Mouse (Mus musculus) limb, embryonic 12.5 days (tissue): ENCODE data around the gene Cnot8. TPM values are rescaled to one million over a fixed set of nuclear protein-coding genes. Genes with fewer than 3 reads are reported as not detected.
"Not testable (repeated sequence)": the region's sequence is repeated elsewhere in the genome, so short reads cannot be mapped to it uniquely, and the experiment has no call there.

Experiments
- ATAC-seq: fragments of 200-750 bp; cut with Nextera tagmentation; 2 replicates; pipeline ENCODE4 v1.8.0; 2017; ENCODE audit warnings: low read depth, moderate TSS enrichment; ENCODE audit not compliant: insufficient number of reproducible peaks, insufficient read depth, low FRiP score, low TSS enrichment
- H3K27ac ChIP-seq: fragments of 300-500 bp; sonication (generic); 2 replicates; pipeline ENCODE4 v1.5.1; 2016; ENCODE audit warnings: mild to moderate bottlenecking, moderate library complexity
- H3K27me3 ChIP-seq: fragments of 300-500 bp; sonication (generic); 2 replicates; pipeline ENCODE4 v1.6.1; 2016; ENCODE audit warnings: mild to moderate bottlenecking, moderate library complexity
- H3K36me3 ChIP-seq: fragments of 300-500 bp; sonication (generic); 2 replicates; pipeline ENCODE4 v1.6.1; 2016; ENCODE audit warnings: mild to moderate bottlenecking, moderate library complexity
- H3K4me1 ChIP-seq: fragments of 300-500 bp; sonication (generic); replicated peaks from 2 replicates; pipeline ENCODE4 v1.6.1; 2016
- H3K4me2 ChIP-seq: fragments of 300-500 bp; sonication (generic); 2 replicates; pipeline ENCODE4 v1.6.1; 2016; ENCODE audit warnings: mild to moderate bottlenecking, moderate library complexity
- H3K4me3 ChIP-seq: fragments of 300-500 bp; sonication (generic); replicated peaks from 2 replicates; pipeline ENCODE4 v1.5.1; 2016; ENCODE audit warnings: mild to moderate bottlenecking
- H3K9ac ChIP-seq: fragments of 300-500 bp; sonication (generic); replicated peaks from 2 replicates; pipeline ENCODE4 v1.6.1; 2016; ENCODE audit warnings: mild to moderate bottlenecking, moderate library complexity
- H3K9me3 ChIP-seq: fragments of 300-500 bp; sonication (generic); 2 replicates; pipeline ENCODE4 v1.6.1; 2016; ENCODE audit warnings: mild to moderate bottlenecking, moderate library complexity
- WGBS: fragments of 180-500 bp; shearing (Covaris S2); methylation state at CpG from one replicate; pipeline ENCODE4 v1.1.7; 2016; 5-methylcytosine and 5-hydroxymethylcytosine counted together
- polyA plus RNA-seq: library from polyadenylated mRNA; unstranded; fragments of >200 nt; fragmentation: Nextera tagmentation; extraction: Ambion mirVana; gene quantifications from 2 replicates; pipeline ENCODE4 v1.2.1, GENCODE M21; 2016

Gene Cnot8
- polyA plus RNA-seq, 1 experiment from 2014 or later, result 106 TPM

GRCm38 (mm10) chr11:58094766-58095165 is 9.2 kb upstream of the Cnot8 start:
- WGBS, result 77% methylated on average over 4 of the region's 4 CpGs
- Histone ChIP-seq H3K27ac (no peak overlapping the region), H3K36me3 (no peaks in the 10 kb centered on the region), H3K4me1 (peaks cover 14% of the 10 kb centered on the region), H3K9ac (no peak overlapping the region), H3K9me3 (no peaks in the 10 kb centered on the region), H3K27me3 (peaks cover 34% of the 10 kb centered on the region), H3K4me3 (no peak overlapping the region), H3K4me2 (no peak overlapping the region)
- ATAC-seq, result no peak

GRCm38 (mm10) chr11:58095561-58095960 is 8.4 kb upstream of the Cnot8 start:
- no peak for ATAC-seq
- H3K4me2 ChIP-seq, result no peak overlapping the region
- no peak overlapping the region for H3K4me3 ChIP-seq
- 96% methylated on average over 1 of the region's 1 CpGs for WGBS
- H3K27ac ChIP-seq, result no peak overlapping the region
- no peaks in the 10 kb centered on the region for H3K36me3 ChIP-seq
- peaks cover 34% of the 10 kb centered on the region for H3K27me3 ChIP-seq
- H3K9me3 ChIP-seq, result no peaks in the 10 kb centered on the region
- H3K4me1 ChIP-seq, result peaks cover 14% of the 10 kb centered on the region
- H3K9ac ChIP-seq, result no peak overlapping the region

DNA sequence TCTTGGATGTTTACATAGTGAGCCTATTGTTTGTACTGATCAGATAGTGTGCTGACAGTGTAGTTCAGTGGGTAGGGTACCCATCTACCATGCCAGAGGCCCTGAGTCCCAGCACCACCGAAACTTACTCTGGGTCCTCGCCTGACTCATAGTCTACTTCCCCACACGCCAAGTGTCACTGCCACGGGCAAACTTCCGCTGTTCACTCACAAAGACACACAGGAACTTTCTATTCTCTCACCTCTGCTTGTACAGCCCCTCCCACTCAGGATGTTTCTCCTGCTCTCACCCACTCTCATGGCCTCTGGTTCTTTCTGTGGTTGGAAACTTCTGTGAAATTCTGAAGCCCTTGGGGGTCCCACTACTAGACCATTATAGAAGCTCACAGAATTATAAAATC is 7.8 kb upstream of the Cnot8 start:
- peaks cover 34% of the 10 kb centered on the region for H3K27me3 ChIP-seq
- H3K4me1 ChIP-seq, result peaks cover 14% of the 10 kb centered on the region
- no peak for ATAC-seq
- no peaks in the 10 kb centered on the region for H3K36me3 ChIP-seq
- H3K9ac ChIP-seq, result no peak overlapping the region
- H3K27ac ChIP-seq, result no peak overlapping the region
- no peaks in the 10 kb centered on the region for H3K9me3 ChIP-seq
- H3K4me2 ChIP-seq, result no peak overlapping the region
- 87% methylated on average over 5 of the region's 5 CpGs for WGBS
- H3K4me3 ChIP-seq, result no peak overlapping the region

GRCm38 (mm10) chr11:58096821-58097620 is 6.9 kb upstream of the Cnot8 start:
- WGBS, result 54% methylated on average over 20 of the region's 20 CpGs
- peaks cover 14% of the 10 kb centered on the region for H3K4me1 ChIP-seq
- H3K27me3 ChIP-seq, result peaks cover 34% of the 10 kb centered on the region
- H3K4me3 ChIP-seq, result peak overlapping the region; percentile 46
- H3K4me2 ChIP-seq, result peak overlapping the region; percentile 80
- no peak for ATAC-seq
- no peak overlapping the region for H3K27ac ChIP-seq
- H3K9ac ChIP-seq, result no peak overlapping the region
- H3K36me3 ChIP-seq, result no peaks in the 10 kb centered on the region
- H3K9me3 ChIP-seq, result no peaks in the 10 kb centered on the region

GRCm38 (mm10) chr11:58097621-58098365 is 6.2 kb upstream of the Cnot8 start:
- H3K9me3 ChIP-seq, result no peaks in the 10 kb centered on the region
- no peaks in the 10 kb centered on the region for H3K36me3 ChIP-seq
- H3K4me3 ChIP-seq, result peak overlapping the region; percentile 46
- H3K27ac ChIP-seq, result no peak overlapping the region
- peaks cover 34% of the 10 kb centered on the region for H3K27me3 ChIP-seq
- H3K9ac ChIP-seq, result peak overlapping the region; percentile 51
- peaks cover 17% of the 10 kb centered on the region for H3K4me1 ChIP-seq
- H3K4me2 ChIP-seq, result peak overlapping the region; percentile 80
- under 1% methylated on average over 34 of the region's 38 CpGs for WGBS
- ATAC-seq, result no peak

DNA sequence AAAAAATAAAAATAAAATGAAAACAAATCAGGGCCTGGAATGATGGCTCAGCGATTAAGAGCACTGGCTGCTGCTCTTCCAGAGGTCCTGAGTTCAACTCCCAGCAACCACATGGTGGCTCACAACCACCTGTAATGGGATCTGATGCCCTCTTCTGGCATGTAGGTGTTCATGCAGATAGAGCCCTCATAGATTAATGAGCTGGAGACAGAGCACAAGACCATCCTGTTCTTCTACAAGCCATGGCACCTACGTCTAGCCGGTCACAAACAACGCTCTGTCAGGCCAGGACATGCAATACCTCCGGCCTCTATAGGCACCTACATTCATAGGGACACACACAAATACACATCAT is 5.6 kb upstream of the Cnot8 start:
- ATAC-seq, H3K9ac ChIP-seq, H3K9me3 ChIP-seq, H3K27ac ChIP-seq, H3K36me3 ChIP-seq: not testable (repeated sequence)
- H3K4me1 ChIP-seq, result peaks cover 19% of the 10 kb centered on the region
- peak overlapping the region; percentile 80; the same call in 1 of the 2 replicates for H3K4me2 ChIP-seq
- whole genome bisulfite sequencing, result 64% methylated on average over 5 of the region's 5 CpGs
- H3K4me3 ChIP-seq, result peak overlapping the region; percentile 46; the same call in 1 of the 2 replicates
- peaks cover 34% of the 10 kb centered on the region for H3K27me3 ChIP-seq

DNA sequence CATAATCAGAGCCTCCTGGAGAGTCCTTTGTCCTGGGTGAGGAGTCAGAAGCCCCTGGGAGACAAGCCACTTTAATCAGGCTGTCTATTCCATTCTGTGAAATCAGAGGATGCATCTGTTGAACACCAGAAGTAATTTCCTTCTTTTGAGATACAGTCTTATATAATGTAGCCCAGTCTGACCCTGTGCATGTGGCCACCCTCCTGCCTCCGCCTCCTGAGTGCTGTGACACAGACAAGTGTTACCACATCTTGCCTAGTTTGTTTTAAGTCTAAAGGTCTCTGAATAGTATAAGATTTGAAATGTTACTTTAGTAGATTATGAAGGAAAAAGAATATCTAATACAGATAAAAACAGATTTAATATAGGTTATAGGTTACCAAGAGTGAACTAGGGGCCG is 3.9 kb upstream of the Cnot8 start:
- H3K9me3 ChIP-seq, result no peaks in the 10 kb centered on the region
- peaks cover 34% of the 10 kb centered on the region for H3K27me3 ChIP-seq
- no peak overlapping the region for H3K9ac ChIP-seq
- ATAC-seq, result no peak
- H3K4me1 ChIP-seq, result peaks cover 25% of the 10 kb centered on the region
- no peak overlapping the region for H3K27ac ChIP-seq
- H3K4me3 ChIP-seq, result no peak overlapping the region
- no peaks in the 10 kb centered on the region for H3K36me3 ChIP-seq
- WGBS, result 90% methylated on average over 2 of the region's 2 CpGs
- no peak overlapping the region for H3K4me2 ChIP-seq

- ATAC-seq, result no peak
- H3K4me3 ChIP-seq, result no peak overlapping the region
- no peak overlapping the region for H3K27ac ChIP-seq
- no peaks in the 10 kb centered on the region for H3K9me3 ChIP-seq
- peaks cover 28% of the 10 kb centered on the region for H3K27me3 ChIP-seq
- no peak overlapping the region for H3K9ac ChIP-seq
- H3K4me1 ChIP-seq, result peaks cover 30% of the 10 kb centered on the region
- 79% methylated on average over 4 of the region's 4 CpGs for WGBS
- no peak overlapping the region for H3K4me2 ChIP-seq
- H3K36me3 ChIP-seq, result no peaks in the 10 kb centered on the region
Measured at GRCm38 (mm10) chr11:58101194-58101720, 2.7 kb upstream of the Cnot8 start.

GRCm38 (mm10) chr11:58102146-58102545 is 1.8 kb upstream of the Cnot8 start:
- H3K4me2 ChIP-seq, result no peak overlapping the region
- ATAC-seq, result no peak
- peaks cover 30% of the 10 kb centered on the region for H3K4me1 ChIP-seq
- H3K27ac ChIP-seq, result peak overlapping the region; percentile 66
- 83% methylated on average over 3 of the region's 3 CpGs for WGBS
- no peak overlapping the region for H3K9ac ChIP-seq
- peaks cover 20% of the 10 kb centered on the region for H3K27me3 ChIP-seq
- H3K36me3 ChIP-seq, result no peaks in the 10 kb centered on the region
- no peak overlapping the region for H3K4me3 ChIP-seq
- H3K9me3 ChIP-seq, result no peaks in the 10 kb centered on the region

DNA sequence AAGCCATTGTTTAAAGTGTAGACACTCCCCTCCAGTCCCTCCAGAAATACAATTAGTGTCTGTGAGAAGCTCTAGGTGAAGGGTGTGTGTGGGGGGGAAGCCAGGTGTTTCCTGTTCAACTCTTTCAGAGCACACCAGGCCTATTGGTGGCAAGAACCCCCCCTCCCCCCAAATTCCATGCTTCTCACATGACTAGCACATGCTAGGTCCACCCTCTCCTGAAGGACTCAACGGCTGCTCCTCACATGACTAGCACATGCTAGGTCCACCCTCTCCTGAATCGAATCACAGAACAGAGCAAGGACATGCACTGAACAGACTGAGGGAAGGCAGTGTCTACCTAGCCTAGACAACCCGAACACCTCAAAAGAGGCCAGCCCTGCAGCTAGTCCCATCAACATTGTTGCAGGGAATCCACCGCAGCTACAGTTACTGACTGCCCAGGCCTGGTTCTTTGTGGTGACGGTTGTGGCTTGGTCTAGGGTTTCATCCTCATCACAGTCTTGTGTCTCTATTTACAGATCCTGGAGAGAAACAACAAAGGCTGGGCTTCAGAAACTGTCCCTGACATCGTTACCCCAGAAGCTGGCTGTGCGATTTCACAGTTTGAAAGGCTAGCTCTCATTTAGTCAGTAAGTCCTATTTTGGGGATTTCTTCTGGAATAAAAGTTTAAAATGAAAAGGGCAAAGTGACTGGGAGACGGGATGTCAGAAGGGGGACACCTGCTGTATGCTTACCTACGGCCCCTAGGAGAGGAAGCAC is 1.2 kb upstream of the Cnot8 start:
- H3K4me2 ChIP-seq, result peak overlapping the region; percentile 76
- ATAC-seq, result 0 out of 2 replicates have a peak, but pooled peaks have one; percentile 13

GRCm38 (mm10) chr11:58103344-58103653 is 654 bp upstream of the Cnot8 start:
- 53% methylated on average over 13 of the region's 13 CpGs for WGBS
- Histone ChIP-seq H3K27ac (peak overlapping the region; percentile 89), H3K4me1 (peaks cover 26% of the 10 kb centered on the region), H3K27me3 (peaks cover 8% of the 10 kb centered on the region; the same call in 1 of the 2 replicates), H3K36me3 (peaks cover 2% of the 10 kb centered on the region; the same call in 1 of the 2 replicates), H3K9me3 (no peaks in the 10 kb centered on the region), H3K4me3 (peak overlapping the region; percentile 92), H3K9ac (peak overlapping the region; percentile 59), H3K4me2 (peak overlapping the region; percentile 76)
- ATAC-seq, result no peak; the same call in 1 of the 2 replicates

More for the DNA sequence above, 1.2 kb upstream of the Cnot8 start:
- peak overlapping the region; percentile 59; the same call in 1 of the 2 replicates for H3K9ac ChIP-seq
- H3K27me3 ChIP-seq, result peaks cover 14% of the 10 kb centered on the region
- no peaks in the 10 kb centered on the region for H3K9me3 ChIP-seq
- H3K4me1 ChIP-seq, result peaks cover 26% of the 10 kb centered on the region
- H3K4me3 ChIP-seq, result peak overlapping the region; percentile 92
- H3K27ac ChIP-seq, result peak overlapping the region; percentile 75
- WGBS, result 82% methylated on average over 9 of the region's 9 CpGs
- no peaks in the 10 kb centered on the region for H3K36me3 ChIP-seq
